Mouse (Mus musculus) midbrain, embryonic 12.5 days (tissue): ENCODE results near the gene Gopc. TPM values are rescaled to one million over a fixed set of nuclear protein-coding genes. Genes with fewer than 3 reads are reported as not detected.

Experiments
- ATAC-seq: fragments of 200-750 bp; cut with Nextera tagmentation; 2 replicates; pipeline ENCODE4 v1.8.0; 2017; ENCODE audit warnings: low read depth, moderate TSS enrichment, moderate library complexity; ENCODE audit not compliant: low FRiP score
- H3K27ac ChIP-seq: fragments of 300-500 bp; sonication (generic); replicated peaks from 2 replicates; pipeline ENCODE4 v1.5.1; 2016; ENCODE audit warnings: mild to moderate bottlenecking
- H3K27me3 ChIP-seq: fragments of 300-500 bp; sonication (generic); 2 replicates; pipeline ENCODE4 v1.6.1; 2016; ENCODE audit warnings: mild to moderate bottlenecking
- H3K36me3 ChIP-seq: fragments of 300-500 bp; sonication (generic); 2 replicates; pipeline ENCODE4 v1.6.1; 2016
- H3K4me1 ChIP-seq: fragments of 300-500 bp; sonication (generic); 2 replicates; pipeline ENCODE4 v1.6.1; 2016
- H3K4me2 ChIP-seq: fragments of 300-500 bp; sonication (generic); replicated peaks from 2 replicates; pipeline ENCODE4 v1.6.1; 2016; ENCODE audit warnings: mild to moderate bottlenecking, moderate library complexity
- H3K4me3 ChIP-seq: fragments of 300-500 bp; sonication (generic); 2 replicates; pipeline ENCODE4 v1.5.1; 2016; ENCODE audit warnings: mild to moderate bottlenecking
- H3K9ac ChIP-seq: fragments of 300-500 bp; sonication (generic); replicated peaks from 2 replicates; pipeline ENCODE4 v1.6.1; 2016; ENCODE audit warnings: mild to moderate bottlenecking, moderate library complexity
- H3K9me3 ChIP-seq: fragments of 300-500 bp; sonication (generic); 2 replicates; pipeline ENCODE4 v1.6.1; 2016; ENCODE audit warnings: mild to moderate bottlenecking
- WGBS: fragments of 180-500 bp; shearing (Covaris S2); methylation state at CpG from one replicate; pipeline ENCODE4 v1.1.7; 2016; 5-methylcytosine and 5-hydroxymethylcytosine counted together
- polyA plus RNA-seq: library from polyadenylated mRNA; unstranded; fragments of >200 nt; fragmentation: Nextera tagmentation; extraction: Ambion mirVana; gene quantifications from 2 replicates; pipeline ENCODE4 v1.2.1, GENCODE M21; 2016

Gopc gene
- 25.2 and 26.9 TPM in 2 replicates for polyA plus RNA-seq

- H3K4me3 ChIP-seq = peak within 1 kb of the TSS; percentile 88
- H3K4me2 ChIP-seq = peak within 1 kb of the TSS; percentile 85
- H3K9me3 ChIP-seq = no peaks in the 10 kb centered on the region
- no peaks in the 10 kb centered on the region for H3K27me3 ChIP-seq
- peaks cover 12% of the 10 kb centered on the region for H3K4me1 ChIP-seq
- no peaks in the 10 kb centered on the region for H3K36me3 ChIP-seq
- H3K27ac ChIP-seq = peak within 1 kb of the TSS; percentile 96
- peak; percentile 98 for ATAC-seq
- H3K9ac ChIP-seq = peak within 1 kb of the TSS; percentile 88
- under 1% methylated on average over 67 of the region's 71 CpGs for WGBS
These were observed at the start of gene Gopc for GRCm38 (mm10) chr10:52381845-52382591. Gene Gopc (minus strand): TSS chr10:52382124.

GRCm38 (mm10) chr10:52430953-52431352 lies 49.0 kb upstream of the Gopc start:
- 95% methylated on average over 1 of the region's 1 CpGs for WGBS
- no peak overlapping the region for H3K4me3 ChIP-seq
- no peak overlapping the region for H3K9ac ChIP-seq
- no peak overlapping the region for H3K27ac ChIP-seq
- ATAC-seq = no peak
- peaks cover 58% of the 10 kb centered on the region for H3K36me3 ChIP-seq
- H3K4me2 ChIP-seq = no peak overlapping the region
- no peaks in the 10 kb centered on the region for H3K27me3 ChIP-seq
- peaks cover 10% of the 10 kb centered on the region for H3K4me1 ChIP-seq
- no peaks in the 10 kb centered on the region for H3K9me3 ChIP-seq

GRCm38 (mm10) chr10:52427634-52428415 lies 45.9 kb upstream of the Gopc start:
- no peaks in the 10 kb centered on the region for H3K9me3 ChIP-seq
- H3K4me2 ChIP-seq = no peak overlapping the region
- no peak overlapping the region for H3K9ac ChIP-seq
- H3K27me3 ChIP-seq = no peaks in the 10 kb centered on the region
- ATAC-seq = peak; percentile 71; the same call in 1 of the 2 replicates
- H3K36me3 ChIP-seq = peaks cover 28% of the 10 kb centered on the region
- WGBS = 27% methylated on average over 2 of the region's 2 CpGs
- peaks cover 10% of the 10 kb centered on the region for H3K4me1 ChIP-seq
- H3K4me3 ChIP-seq = no peak overlapping the region
- H3K27ac ChIP-seq = no peak overlapping the region

GRCm38 (mm10) chr10:52426314-52426980 lies 44.5 kb upstream of the Gopc start:
- Histone ChIP-seq H3K27me3 (no peaks in the 10 kb centered on the region), H3K9ac (no peak overlapping the region), H3K4me1 (peaks cover 10% of the 10 kb centered on the region), H3K4me3 (no peak overlapping the region), H3K27ac (no peak overlapping the region), H3K4me2 (no peak overlapping the region), H3K9me3 (no peaks in the 10 kb centered on the region), H3K36me3 (peaks cover 16% of the 10 kb centered on the region)
- no peak for ATAC-seq
- 92% methylated on average over 7 of the region's 7 CpGs for WGBS

- Histone ChIP-seq H3K27me3 (no peaks in the 10 kb centered on the region), H3K4me3 (no peak overlapping the region), H3K36me3 (no peaks in the 10 kb centered on the region), H3K9ac (no peak overlapping the region), H3K27ac (no peak overlapping the region), H3K4me2 (no peak overlapping the region), H3K9me3 (no peaks in the 10 kb centered on the region), H3K4me1 (peaks cover 28% of the 10 kb centered on the region)
- 79% methylated on average over 2 of the region's 2 CpGs for WGBS
- ATAC-seq = no peak
These were observed 41.2 kb upstream of the Gopc start for GRCm38 (mm10) chr10:52423097-52423496.

- Histone ChIP-seq H3K9ac (no peak overlapping the region), H3K9me3 (no peaks in the 10 kb centered on the region), H3K4me3 (no peak overlapping the region), H3K36me3 (no peaks in the 10 kb centered on the region), H3K4me1 (peaks cover 20% of the 10 kb centered on the region), H3K27me3 (no peaks in the 10 kb centered on the region), H3K4me2 (no peak overlapping the region), H3K27ac (no peak overlapping the region)
- no peak for ATAC-seq
- WGBS = 94% methylated on average over 6 of the region's 6 CpGs
These were observed 39.8 kb upstream of the Gopc start for GRCm38 (mm10) chr10:52421716-52422115.

GRCm38 (mm10) chr10:52420526-52420925 lies 38.6 kb upstream of the Gopc start:
- H3K36me3 ChIP-seq = no peaks in the 10 kb centered on the region
- H3K27me3 ChIP-seq = no peaks in the 10 kb centered on the region
- no peaks in the 10 kb centered on the region for H3K9me3 ChIP-seq
- H3K4me1 ChIP-seq = peaks cover 20% of the 10 kb centered on the region
- 97% methylated on average over 1 of the region's 1 CpGs for WGBS
- ATAC-seq = no peak
- H3K4me3 ChIP-seq = no peak overlapping the region
- no peak overlapping the region for H3K27ac ChIP-seq
- no peak overlapping the region for H3K9ac ChIP-seq
- no peak overlapping the region for H3K4me2 ChIP-seq

- Histone ChIP-seq H3K4me3 (peak overlapping the region; percentile 96; the same call in 1 of the 2 replicates), H3K4me1 (peaks cover 20% of the 10 kb centered on the region), H3K27ac (no peak overlapping the region), H3K27me3 (no peaks in the 10 kb centered on the region), H3K9me3 (no peaks in the 10 kb centered on the region), H3K4me2 (peak overlapping the region; percentile 73), H3K9ac (peak overlapping the region; percentile 92; the same call in 1 of the 2 replicates), H3K36me3 (no peaks in the 10 kb centered on the region)
- ATAC-seq = no peak
- WGBS = 89% methylated on average over 4 of the region's 4 CpGs
These were observed 37.5 kb upstream of the Gopc start for GRCm38 (mm10) chr10:52419402-52419801.

GRCm38 (mm10) chr10:52418931-52419330 lies 37.0 kb upstream of the Gopc start:
- H3K4me2 ChIP-seq = peak overlapping the region; percentile 73
- no peaks in the 10 kb centered on the region for H3K27me3 ChIP-seq
- H3K9ac ChIP-seq = peak overlapping the region; percentile 92
- peak overlapping the region; percentile 96 for H3K4me3 ChIP-seq
- peaks cover 20% of the 10 kb centered on the region for H3K4me1 ChIP-seq
- H3K9me3 ChIP-seq = no peaks in the 10 kb centered on the region
- no peak for ATAC-seq
- H3K36me3 ChIP-seq = no peaks in the 10 kb centered on the region
- H3K27ac ChIP-seq = no peak overlapping the region
- 71% methylated on average over 5 of the region's 5 CpGs for WGBS

GRCm38 (mm10) chr10:52417998-52418860 lies 36.3 kb upstream of the Gopc start:
- Histone ChIP-seq H3K27me3 (no peaks in the 10 kb centered on the region), H3K27ac (peak overlapping the region; percentile 91), H3K9ac (peak overlapping the region; percentile 92), H3K4me3 (peak overlapping the region; percentile 96), H3K4me2 (peak overlapping the region; percentile 73), H3K9me3 (no peaks in the 10 kb centered on the region), H3K4me1 (peaks cover 20% of the 10 kb centered on the region), H3K36me3 (no peaks in the 10 kb centered on the region)
- peak; percentile 53 for ATAC-seq
- 3% methylated on average over 39 of the region's 39 CpGs for WGBS

- Histone ChIP-seq H3K9ac (peak within 1 kb of the TSS; percentile 92), H3K4me3 (peak within 1 kb of the TSS; percentile 96), H3K27me3 (no peaks in the 10 kb centered on the region), H3K4me2 (peak within 1 kb of the TSS; percentile 73), H3K36me3 (no peaks in the 10 kb centered on the region), H3K9me3 (no peaks in the 10 kb centered on the region), H3K4me1 (peaks cover 20% of the 10 kb centered on the region), H3K27ac (peak within 1 kb of the TSS; percentile 91)
- WGBS = under 1% methylated on average over 73 of the region's 79 CpGs
- peak; percentile 98 for ATAC-seq
These were observed 35.5 kb upstream of the Gopc start, which contains the start of gene Nus1 for GRCm38 (mm10) chr10:52417299-52417997. Gene Nus1 (plus strand): TSS chr10:52417547.
